Mouse (Mus musculus) frontal cortex, postnatal 36 days (tissue): ENCODE results near the gene Zfp866.

ENCODE experiments used
- DNase-seq, 2 experiments: peaks; one replicate each; pipeline ENCODE4 v3.0.0; 2022; ENCODE audit warnings: low spot score in 2 of 2

Gene Zfp866

GRCm38 (mm10) chr8:69716403-69717231 lies 74.4 kb downstream of the Zfp866 start:
- peak; percentile 94 to 99 for DNase-seq

GRCm38 (mm10) chr8:69715366-69715765 lies 75.6 kb downstream of the Zfp866 start:
- DNase-seq: no peak

GRCm38 (mm10) chr8:69713516-69713915 lies 77.5 kb downstream of the Zfp866 start:
- no peak for DNase-seq
